Mouse (Mus musculus) C2C12 (cell line): ENCODE measurements at regions not wholly inside any gene's neighbourhood (a gene's known extent, or its start where the extent isn't known, plus 50 kb on each side); places are given as distances from the start of the nearest gene placed in this dataset.
"Not testable (repeated sequence)": the region's sequence is repeated elsewhere in the genome, so short reads cannot be mapped to it uniquely, and the experiment has no call there.

ENCODE experiments used
- H3K27me3 ChIP-seq: one replicate; pipeline ENCODE4 v1.6.1; 2011; ENCODE audit not compliant: control insufficient read depth, insufficient read depth, insufficient read length
- H3K36me3 ChIP-seq: one replicate; pipeline ENCODE4 v1.6.1; 2011; ENCODE audit not compliant: control insufficient read depth, insufficient read depth
- H3K4me3 ChIP-seq: one replicate; pipeline ENCODE4 v1.5.1; 2011; ENCODE audit warnings: mild to moderate bottlenecking, control low read depth; ENCODE audit not compliant: poor library complexity, insufficient read depth, severe bottlenecking
- H3K79me2 ChIP-seq: one replicate; pipeline ENCODE4 v1.6.1; 2011; ENCODE audit not compliant: control insufficient read depth, insufficient read depth
- H3K79me3 ChIP-seq: one replicate; pipeline ENCODE4 v1.6.1; 2011; ENCODE audit warnings: low read depth, control low read depth
- H3ac ChIP-seq: one replicate; pipeline ENCODE3; 2011; ENCODE audit warnings: low read depth; ENCODE audit not compliant: control insufficient read depth, insufficient read length
- CEBPB ChIP-seq: IDR thresholded peaks from one replicate; pipeline ENCODE4 v1.6.1; 2011; ENCODE audit warnings: low read depth, mild to moderate bottlenecking, control low read depth, moderate library complexity
- CTCF ChIP-seq: IDR thresholded peaks from one replicate; pipeline ENCODE4 v1.5.1; 2011; ENCODE audit not compliant: control insufficient read depth, insufficient read depth, insufficient read length
- FOSL1 ChIP-seq: IDR thresholded peaks from one replicate; pipeline ENCODE4 v1.8.0; 2011; ENCODE audit warnings: mild to moderate bottlenecking, low read length; ENCODE audit not compliant: poor library complexity, insufficient read depth, severe bottlenecking
- MAX ChIP-seq: IDR thresholded peaks from one replicate; pipeline ENCODE4 v1.6.1; 2011; ENCODE audit warnings: mild to moderate bottlenecking, control low read depth
- MYOD1 ChIP-seq: IDR thresholded peaks from one replicate; pipeline ENCODE4 v1.6.1; 2011; ENCODE audit warnings: low read depth; ENCODE audit not compliant: control insufficient read depth, insufficient read length
- MYOG ChIP-seq: IDR thresholded peaks from one replicate; pipeline ENCODE4 v1.6.1; 2011; ENCODE audit not compliant: control insufficient read depth, insufficient read length; ENCODE audit errors: extremely low read depth
- USF1 ChIP-seq: IDR thresholded peaks from one replicate; pipeline ENCODE4 v1.6.1; 2011; ENCODE audit warnings: low read depth, mild to moderate bottlenecking, control low read depth, moderate library complexity

GRCm38 (mm10) chr3:6757562-6757961, 137.3 kb upstream of the 1700008P02Rik start:
- no peak for TF ChIP-seq CTCF
- Histone ChIP-seq H3K79me2 (no peaks in the 10 kb centered on the region), H3K79me3 (no peaks in the 10 kb centered on the region), H3K36me3 (no peaks in the 10 kb centered on the region), H3ac (no peak overlapping the region), H3K4me3 (no peak overlapping the region), H3K27me3 (no peaks in the 10 kb centered on the region)

DNA sequence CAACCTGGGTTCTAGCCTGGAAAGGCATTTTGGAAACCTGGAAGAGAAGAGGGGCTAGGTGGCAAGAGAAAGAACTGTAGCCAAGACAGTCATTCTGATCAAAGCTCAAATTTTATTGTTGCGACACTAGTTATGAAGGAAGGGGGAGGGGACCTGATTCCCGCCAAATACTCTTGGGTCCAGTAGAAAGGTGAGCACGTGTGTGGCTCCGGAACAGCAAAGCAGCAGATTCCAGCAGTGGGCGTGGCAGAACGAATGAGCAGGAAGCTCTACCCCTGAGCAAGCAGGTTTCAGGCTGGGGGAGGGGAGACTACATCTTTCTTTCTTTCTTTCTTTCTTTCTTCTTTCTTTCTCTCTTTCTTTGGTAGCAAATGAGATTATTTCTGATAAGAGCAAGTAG, 130.5 kb upstream of the 1700008P02Rik start:
- not testable (repeated sequence) for H3K79me2 ChIP-seq, H3K4me3 ChIP-seq

DNA sequence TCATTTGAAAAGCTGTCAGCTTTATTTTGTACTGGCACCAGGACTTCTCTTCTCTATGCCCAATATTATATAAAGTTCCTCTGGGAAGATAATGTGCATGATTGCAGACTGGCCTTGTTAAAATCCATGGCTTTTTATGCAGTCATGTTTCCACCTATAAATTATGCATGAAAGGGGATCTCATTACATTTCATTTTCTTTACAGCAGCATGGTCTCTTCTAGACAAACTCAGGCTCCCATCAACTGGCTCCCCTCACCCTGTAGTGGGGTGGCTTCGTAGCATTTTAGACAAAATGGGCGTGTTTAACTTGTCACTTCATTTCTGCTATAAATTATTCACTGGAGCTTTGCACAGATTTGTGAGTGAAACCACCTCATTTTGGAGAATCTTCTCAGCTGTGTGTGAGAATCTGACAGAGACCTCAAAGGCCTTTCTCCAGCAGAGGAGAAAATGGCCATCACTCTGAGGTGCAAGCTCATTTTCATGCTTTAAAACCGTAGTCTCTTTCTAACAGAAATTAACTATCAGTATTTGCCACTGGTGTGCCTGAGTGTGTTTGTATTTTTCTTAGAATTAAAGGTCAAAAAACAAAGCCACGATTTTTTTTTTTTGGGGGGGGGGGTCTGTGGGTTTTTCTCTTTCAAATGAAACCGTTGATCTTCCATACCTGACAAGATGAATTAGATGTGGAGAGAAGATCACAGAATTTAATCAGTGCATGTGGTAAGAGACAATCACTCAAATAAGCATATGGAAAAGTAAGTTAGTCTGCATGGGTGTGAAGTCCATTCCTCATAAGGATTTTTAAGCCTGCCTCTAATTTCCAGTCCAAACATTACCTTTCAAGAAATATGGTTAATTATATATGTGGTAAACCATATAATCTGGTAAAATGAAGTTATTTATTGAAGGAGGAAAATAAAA, 111.4 kb upstream of the 1700008P02Rik start:
- no peak overlapping the region for H3ac ChIP-seq
- H3K27me3 ChIP-seq, result no peaks in the 10 kb centered on the region
- no peak for TF ChIP-seq MYOD1
- no peak for TF ChIP-seq CTCF
- TF ChIP-seq CEBPB, result no peak
- TF ChIP-seq MAX, result no peak
- TF ChIP-seq MYOG, result no peak
- TF ChIP-seq USF1, result no peak
- no peak for TF ChIP-seq FOSL1
- H3K4me3 ChIP-seq, result no peak overlapping the region
- no peaks in the 10 kb centered on the region for H3K79me3 ChIP-seq
- H3K36me3 ChIP-seq, result no peaks in the 10 kb centered on the region
- no peaks in the 10 kb centered on the region for H3K79me2 ChIP-seq

More for the DNA sequence above, 130.5 kb upstream of the 1700008P02Rik start:
- not testable (repeated sequence) for H3K36me3 ChIP-seq, H3ac ChIP-seq, H3K79me3 ChIP-seq, H3K27me3 ChIP-seq

- TF ChIP-seq MYOD1 (no peak), MYOG (no peak)
Observed at GRCm38 (mm10) chr3:6730066-6730465, 109.8 kb upstream of the 1700008P02Rik start.

GRCm38 (mm10) chr3:6683679-6684078, 63.4 kb upstream of the 1700008P02Rik start:
- Histone ChIP-seq H3K36me3 (no peaks in the 10 kb centered on the region), H3K79me2 (no peaks in the 10 kb centered on the region), H3K79me3 (no peaks in the 10 kb centered on the region), H3K4me3 (no peak overlapping the region), H3ac (no peak overlapping the region), H3K27me3 (no peaks in the 10 kb centered on the region)
- TF ChIP-seq FOSL1, result no peak
- no peak for TF ChIP-seq MYOD1
- TF ChIP-seq MAX, result no peak
- TF ChIP-seq CTCF, result no peak
- no peak for TF ChIP-seq CEBPB
- no peak for TF ChIP-seq MYOG
- TF ChIP-seq USF1, result no peak

More at GRCm38 (mm10) chr3:6730066-6730465, 109.8 kb upstream of the 1700008P02Rik start:
- H3K27me3 ChIP-seq, result no peaks in the 10 kb centered on the region
- no peaks in the 10 kb centered on the region for H3K79me3 ChIP-seq
- no peaks in the 10 kb centered on the region for H3K79me2 ChIP-seq
- no peak overlapping the region for H3ac ChIP-seq
- no peaks in the 10 kb centered on the region for H3K36me3 ChIP-seq
- H3K4me3 ChIP-seq, result no peak overlapping the region

- H3K79me2 ChIP-seq, result no peaks in the 10 kb centered on the region
- TF ChIP-seq MYOG (no peak), USF1 (no peak), FOSL1 (no peak), MAX (no peak), CEBPB (no peak), MYOD1 (no peak), CTCF (no peak)
Observed at GRCm38 (mm10) chr3:6681411-6681810, 61.2 kb upstream of the 1700008P02Rik start.

More at GRCm38 (mm10) chr3:6681411-6681810, 61.2 kb upstream of the 1700008P02Rik start:
- Histone ChIP-seq H3K4me3 (no peak overlapping the region), H3ac (no peak overlapping the region), H3K27me3 (no peaks in the 10 kb centered on the region), H3K79me3 (no peaks in the 10 kb centered on the region), H3K36me3 (no peaks in the 10 kb centered on the region)
